Mouse (Mus musculus): ENCODE data around the gene Selenbp2. TPM values are rescaled to one million over a fixed set of nuclear protein-coding genes. Genes with fewer than 3 reads are reported as not detected.
"Not testable (repeated sequence)": the region's sequence is repeated elsewhere in the genome, so short reads cannot be mapped to it uniquely, and the experiment has no call there.

Selenbp2 gene
- polyA plus RNA-seq, 1 experiment from 2014 or later, result 1.1 TPM

GRCm38 (mm10) chr3:94688698-94689097 is 4.7 kb upstream of the Selenbp2 start:
- not testable (repeated sequence) for ATAC-seq (ENCODE audit: insufficient number of reproducible peaks, low FRiP score, low TSS enrichment, low read depth)

GRCm38 (mm10) chr3:94689195-94689594 is 4.2 kb upstream of the Selenbp2 start:
- H3K4me3 ChIP-seq (ENCODE audit: low read depth, low read length); H3K9me3 ChIP-seq (ENCODE audit: control insufficient read depth, low read length); H3K27me3 ChIP-seq (ENCODE audit: control insufficient read depth, insufficient read depth, low read length); H3K9ac ChIP-seq (ENCODE audit: low read length); H3K36me3 ChIP-seq (ENCODE audit: control insufficient read depth, insufficient read depth, low read length); ATAC-seq (ENCODE audit: insufficient number of reproducible peaks, low FRiP score, low TSS enrichment, low read depth); H3K27ac ChIP-seq (replicated peaks; ENCODE audit: low read depth, low read length); H3K4me2 ChIP-seq (ENCODE audit: low read depth, severe bottlenecking); DNase-seq (ENCODE audit: low spot score); H3K4me1 ChIP-seq (ENCODE audit: control insufficient read depth, insufficient read depth, low read length): not testable (repeated sequence)
- WGBS, result 41% methylated on average over 1 of the region's 1 CpGs

More at GRCm38 (mm10) chr3:94688698-94689097, 4.7 kb upstream of the Selenbp2 start:
- H3K4me2 ChIP-seq (ENCODE audit: low read depth, severe bottlenecking); H3K4me1 ChIP-seq (ENCODE audit: control insufficient read depth, insufficient read depth, low read length); H3K4me3 ChIP-seq (ENCODE audit: low read depth, low read length); DNase-seq (ENCODE audit: low spot score); H3K27ac ChIP-seq (replicated peaks; ENCODE audit: low read depth, low read length); H3K27me3 ChIP-seq (ENCODE audit: control insufficient read depth, insufficient read depth, low read length); H3K9ac ChIP-seq (ENCODE audit: low read length); H3K9me3 ChIP-seq (ENCODE audit: control insufficient read depth, low read length); H3K36me3 ChIP-seq (ENCODE audit: control insufficient read depth, insufficient read depth, low read length): not testable (repeated sequence)
- 79% methylated on average over 2 of the region's 3 CpGs for WGBS

- not testable (repeated sequence) for H3K36me3 ChIP-seq (ENCODE audit: control insufficient read depth, insufficient read depth, low read length); ATAC-seq (ENCODE audit: insufficient number of reproducible peaks, low FRiP score, low TSS enrichment, low read depth)
Observed at GRCm38 (mm10) chr3:94690162-94690561, 3.2 kb upstream of the Selenbp2 start.

GRCm38 (mm10) chr3:94690616-94691247 is 2.6 kb upstream of the Selenbp2 start:
- DNase-seq (ENCODE audit: low spot score), result no peak
- peaks cover 5% of the 10 kb centered on the region; the same call in 1 of the 2 replicates for H3K4me1 ChIP-seq (ENCODE audit: control insufficient read depth, insufficient read depth, low read length)

More at GRCm38 (mm10) chr3:94690162-94690561, 3.2 kb upstream of the Selenbp2 start:
- not testable (repeated sequence) for H3K27ac ChIP-seq (replicated peaks; ENCODE audit: low read depth, low read length); H3K4me1 ChIP-seq (ENCODE audit: control insufficient read depth, insufficient read depth, low read length); DNase-seq (ENCODE audit: low spot score); H3K4me3 ChIP-seq (ENCODE audit: low read depth, low read length); H3K4me2 ChIP-seq (ENCODE audit: low read depth, severe bottlenecking); H3K27me3 ChIP-seq (ENCODE audit: control insufficient read depth, insufficient read depth, low read length); H3K9me3 ChIP-seq (ENCODE audit: control insufficient read depth, low read length); H3K9ac ChIP-seq (ENCODE audit: low read length)
- 59% methylated on average over 6 of the region's 6 CpGs for WGBS

GRCm38 (mm10) chr3:94691694-94692093 is 1.7 kb upstream of the Selenbp2 start:
- not testable (repeated sequence) for ATAC-seq (ENCODE audit: insufficient number of reproducible peaks, low FRiP score, low TSS enrichment, low read depth); H3K4me2 ChIP-seq (ENCODE audit: low read depth, severe bottlenecking); H3K4me3 ChIP-seq (ENCODE audit: low read depth, low read length); H3K27me3 ChIP-seq (ENCODE audit: control insufficient read depth, insufficient read depth, low read length); H3K27ac ChIP-seq (replicated peaks; ENCODE audit: low read depth, low read length); H3K4me1 ChIP-seq (ENCODE audit: control insufficient read depth, insufficient read depth, low read length); DNase-seq (ENCODE audit: low spot score); H3K9ac ChIP-seq (ENCODE audit: low read length); H3K9me3 ChIP-seq (ENCODE audit: control insufficient read depth, low read length); H3K36me3 ChIP-seq (ENCODE audit: control insufficient read depth, insufficient read depth, low read length)
- 92% methylated on average over 4 of the region's 4 CpGs for WGBS

More at GRCm38 (mm10) chr3:94690616-94691247, 2.6 kb upstream of the Selenbp2 start:
- H3K27me3 ChIP-seq (ENCODE audit: control insufficient read depth, insufficient read depth, low read length), result no peaks in the 10 kb centered on the region
- H3K4me3 ChIP-seq (ENCODE audit: low read depth, low read length), result no peak overlapping the region
- H3K9ac ChIP-seq (ENCODE audit: low read length), result no peak overlapping the region
- no peaks in the 10 kb centered on the region for H3K36me3 ChIP-seq (ENCODE audit: control insufficient read depth, insufficient read depth, low read length)
- ATAC-seq (ENCODE audit: insufficient number of reproducible peaks, low FRiP score, low TSS enrichment, low read depth), result no peak
- no peaks in the 10 kb centered on the region for H3K9me3 ChIP-seq (ENCODE audit: control insufficient read depth, low read length)
- H3K4me2 ChIP-seq (ENCODE audit: low read depth, severe bottlenecking), result no peak overlapping the region
- no peak overlapping the region for H3K27ac ChIP-seq (replicated peaks; ENCODE audit: low read depth, low read length)

GRCm38 (mm10) chr3:94693874-94694273 is 518 bp downstream of the Selenbp2 start:
- H3K27ac ChIP-seq (replicated peaks; ENCODE audit: low read depth, low read length); DNase-seq (ENCODE audit: low spot score); H3K9ac ChIP-seq (ENCODE audit: low read length); H3K36me3 ChIP-seq (ENCODE audit: control insufficient read depth, insufficient read depth, low read length); H3K4me1 ChIP-seq (ENCODE audit: control insufficient read depth, insufficient read depth, low read length); H3K4me2 ChIP-seq (ENCODE audit: low read depth, severe bottlenecking); H3K27me3 ChIP-seq (ENCODE audit: control insufficient read depth, insufficient read depth, low read length); H3K9me3 ChIP-seq (ENCODE audit: control insufficient read depth, low read length); H3K4me3 ChIP-seq (ENCODE audit: low read depth, low read length); ATAC-seq (ENCODE audit: insufficient number of reproducible peaks, low FRiP score, low TSS enrichment, low read depth): not testable (repeated sequence)
- 43% methylated on average over 5 of the region's 8 CpGs for WGBS

GRCm38 (mm10) chr3:94695591-94695990 is 2.2 kb downstream of the Selenbp2 start:
- H3K4me1 ChIP-seq (ENCODE audit: control insufficient read depth, insufficient read depth, low read length); H3K36me3 ChIP-seq (ENCODE audit: control insufficient read depth, insufficient read depth, low read length); H3K9ac ChIP-seq (ENCODE audit: low read length); H3K9me3 ChIP-seq (ENCODE audit: control insufficient read depth, low read length); H3K27ac ChIP-seq (replicated peaks; ENCODE audit: low read depth, low read length); H3K4me3 ChIP-seq (ENCODE audit: low read depth, low read length); H3K4me2 ChIP-seq (ENCODE audit: low read depth, severe bottlenecking); H3K27me3 ChIP-seq (ENCODE audit: control insufficient read depth, insufficient read depth, low read length); DNase-seq (ENCODE audit: low spot score); ATAC-seq (ENCODE audit: insufficient number of reproducible peaks, low FRiP score, low TSS enrichment, low read depth): not testable (repeated sequence)
- 77% methylated on average over 6 of the region's 6 CpGs for WGBS

GRCm38 (mm10) chr3:94696257-94696656 is 2.9 kb downstream of the Selenbp2 start:
- not testable (repeated sequence) for H3K4me3 ChIP-seq (ENCODE audit: low read depth, low read length); ATAC-seq (ENCODE audit: insufficient number of reproducible peaks, low FRiP score, low TSS enrichment, low read depth); H3K9ac ChIP-seq (ENCODE audit: low read length); H3K4me1 ChIP-seq (ENCODE audit: control insufficient read depth, insufficient read depth, low read length); H3K27ac ChIP-seq (replicated peaks; ENCODE audit: low read depth, low read length); H3K4me2 ChIP-seq (ENCODE audit: low read depth, severe bottlenecking); H3K27me3 ChIP-seq (ENCODE audit: control insufficient read depth, insufficient read depth, low read length); DNase-seq (ENCODE audit: low spot score); H3K36me3 ChIP-seq (ENCODE audit: control insufficient read depth, insufficient read depth, low read length); H3K9me3 ChIP-seq (ENCODE audit: control insufficient read depth, low read length)
- WGBS, result 88% methylated on average over 4 of the region's 4 CpGs

Measured in limb, embryonic 11.5 days (tissue).